Mouse (Mus musculus) forebrain, embryonic 13.5 days (tissue): Measurements from ENCODE around the gene Ptprd. TPM values are rescaled to one million over a fixed set of nuclear protein-coding genes. Genes with fewer than 3 reads are reported as not detected.

Experiments used
- ATAC-seq: fragments of 200-750 bp; cut with Nextera tagmentation; 2 replicates; pipeline ENCODE4 v1.8.0; 2017
- H3K27ac ChIP-seq: fragments of 300-500 bp; sonication (generic); 2 replicates; pipeline ENCODE4 v1.5.1; 2015; ENCODE audit warnings: inconsistent platforms, mild to moderate bottlenecking, moderate library complexity
- H3K27me3 ChIP-seq: fragments of 300-500 bp; sonication (generic); 2 replicates; pipeline ENCODE4 v1.6.1; 2015; ENCODE audit warnings: mild to moderate bottlenecking, inconsistent platforms
- H3K36me3 ChIP-seq: fragments of 300-500 bp; sonication (generic); 2 replicates; pipeline ENCODE4 v1.6.1; 2015; ENCODE audit warnings: mild to moderate bottlenecking, inconsistent platforms; ENCODE audit not compliant: poor library complexity, severe bottlenecking
- H3K4me1 ChIP-seq: fragments of 300-500 bp; sonication (generic); 2 replicates; pipeline ENCODE4 v1.6.1; 2015; ENCODE audit warnings: inconsistent platforms
- H3K4me2 ChIP-seq: fragments of 300-500 bp; sonication (generic); 2 replicates; pipeline ENCODE4 v1.6.1; 2015; ENCODE audit warnings: inconsistent platforms, mild to moderate bottlenecking, moderate library complexity
- H3K4me3 ChIP-seq: fragments of 300-500 bp; sonication (generic); 2 replicates; pipeline ENCODE4 v1.5.1; 2015; ENCODE audit warnings: mild to moderate bottlenecking, inconsistent platforms
- H3K9ac ChIP-seq: fragments of 300-500 bp; sonication (generic); 2 replicates; pipeline ENCODE4 v1.6.1; 2015; ENCODE audit warnings: mild to moderate bottlenecking, inconsistent platforms
- H3K9me3 ChIP-seq: fragments of 300-500 bp; sonication (generic); replicated peaks from 2 replicates; pipeline ENCODE4 v1.6.1; 2016; ENCODE audit warnings: inconsistent platforms
- WGBS: fragments of 180-500 bp; shearing (Covaris S2); methylation state at CpG from one replicate; pipeline ENCODE4 v1.1.7; 2015; 5-methylcytosine and 5-hydroxymethylcytosine counted together
- polyA plus RNA-seq: library from polyadenylated mRNA; unstranded; fragments of >200 nt; fragmentation: Nextera tagmentation; extraction: Ambion mirVana; gene quantifications from 2 replicates; pipeline ENCODE4 v1.2.1, GENCODE M21; 2015

The Ptprd gene
- polyA plus RNA-seq, 1 experiment from 2014 or later = 53.8 TPM

- no peaks in the 10 kb centered on the region for H3K36me3 ChIP-seq
- peak overlapping the region; percentile 21 for H3K4me2 ChIP-seq
- H3K9ac ChIP-seq = no peak overlapping the region; the same call in 1 of the 2 replicates
- H3K4me1 ChIP-seq = peaks cover 21% of the 10 kb centered on the region
- no peaks in the 10 kb centered on the region for H3K9me3 ChIP-seq
- peak overlapping the region; percentile 8 for H3K27ac ChIP-seq
- no peaks in the 10 kb centered on the region for H3K27me3 ChIP-seq
- no peak overlapping the region for H3K4me3 ChIP-seq
- peak; percentile 62 for ATAC-seq
- WGBS = 8% methylated on average over 5 of the region's 5 CpGs
Observed at GRCm38 (mm10) chr4:76239063-76239462, 1972.7 kb downstream of the Ptprd start.

- Histone ChIP-seq H3K4me1 (peaks cover 19% of the 10 kb centered on the region), H3K9me3 (no peaks in the 10 kb centered on the region), H3K4me3 (no peak overlapping the region), H3K4me2 (0 out of 2 replicates have a peak overlapping the region, but pooled peaks have one; percentile 21), H3K9ac (no peak overlapping the region), H3K27me3 (no peaks in the 10 kb centered on the region), H3K36me3 (no peaks in the 10 kb centered on the region), H3K27ac (peak overlapping the region; percentile 8)
- WGBS = 49% methylated on average over 5 of the region's 5 CpGs
- peak; percentile 31; the same call in 1 of the 2 replicates for ATAC-seq
Observed at GRCm38 (mm10) chr4:76238577-76238976, 1973.2 kb downstream of the Ptprd start.

- H3K27ac ChIP-seq = no peak overlapping the region
- H3K36me3 ChIP-seq = no peaks in the 10 kb centered on the region
- H3K4me1 ChIP-seq = peaks cover 19% of the 10 kb centered on the region
- no peak overlapping the region for H3K4me2 ChIP-seq
- no peak overlapping the region for H3K4me3 ChIP-seq
- H3K9ac ChIP-seq = no peak overlapping the region
- WGBS = 80% methylated on average over 1 of the region's 1 CpGs
- no peak for ATAC-seq
- no peaks in the 10 kb centered on the region for H3K27me3 ChIP-seq
- no peaks in the 10 kb centered on the region for H3K9me3 ChIP-seq
Observed at GRCm38 (mm10) chr4:76237827-76238226, 1973.9 kb downstream of the Ptprd start.

- 7% methylated on average over 3 of the region's 3 CpGs for WGBS
- H3K4me2 ChIP-seq = no peak overlapping the region
- no peak overlapping the region for H3K27ac ChIP-seq
- no peak overlapping the region for H3K9ac ChIP-seq
- peaks cover 7% of the 10 kb centered on the region for H3K4me1 ChIP-seq
- peak; percentile 75 for ATAC-seq
- no peaks in the 10 kb centered on the region for H3K36me3 ChIP-seq
- H3K4me3 ChIP-seq = no peak overlapping the region
- no peaks in the 10 kb centered on the region for H3K27me3 ChIP-seq
- H3K9me3 ChIP-seq = no peaks in the 10 kb centered on the region
Observed at GRCm38 (mm10) chr4:76223720-76224119, 1988.0 kb downstream of the Ptprd start.

- H3K4me2 ChIP-seq = no peak overlapping the region
- no peak overlapping the region for H3K9ac ChIP-seq
- no peaks in the 10 kb centered on the region for H3K27me3 ChIP-seq
- no peak overlapping the region for H3K4me3 ChIP-seq
- no peak for ATAC-seq
- H3K4me1 ChIP-seq = peaks cover 7% of the 10 kb centered on the region
- H3K27ac ChIP-seq = no peak overlapping the region
- WGBS = 49% methylated on average over 2 of the region's 2 CpGs
- no peaks in the 10 kb centered on the region for H3K36me3 ChIP-seq
- H3K9me3 ChIP-seq = no peaks in the 10 kb centered on the region
Observed at GRCm38 (mm10) chr4:76222520-76222919, 1989.2 kb downstream of the Ptprd start.

GRCm38 (mm10) chr4:76218065-76218464 lies 1993.7 kb downstream of the Ptprd start:
- Histone ChIP-seq H3K27me3 (no peaks in the 10 kb centered on the region), H3K4me2 (no peak overlapping the region), H3K4me1 (no peaks in the 10 kb centered on the region), H3K27ac (no peak overlapping the region), H3K4me3 (no peak overlapping the region), H3K36me3 (no peaks in the 10 kb centered on the region), H3K9me3 (no peaks in the 10 kb centered on the region), H3K9ac (no peak overlapping the region)
- WGBS = 92% methylated on average over 1 of the region's 1 CpGs
- no peak for ATAC-seq

- H3K4me2 ChIP-seq = no peak overlapping the region
- 92% methylated on average over 1 of the region's 1 CpGs for WGBS
- no peak for ATAC-seq
- no peaks in the 10 kb centered on the region for H3K4me1 ChIP-seq
- H3K9ac ChIP-seq = no peak overlapping the region
- H3K4me3 ChIP-seq = no peak overlapping the region
- H3K27me3 ChIP-seq = no peaks in the 10 kb centered on the region
- H3K36me3 ChIP-seq = no peaks in the 10 kb centered on the region
- no peaks in the 10 kb centered on the region for H3K9me3 ChIP-seq
- H3K27ac ChIP-seq = no peak overlapping the region
Observed at GRCm38 (mm10) chr4:76215141-76215540, 1996.6 kb downstream of the Ptprd start.

- Histone ChIP-seq H3K4me1 (peaks cover 6% of the 10 kb centered on the region; the same call in 1 of the 2 replicates), H3K9me3 (no peaks in the 10 kb centered on the region), H3K4me2 (no peak overlapping the region), H3K9ac (no peak overlapping the region), H3K4me3 (no peak overlapping the region), H3K27ac (no peak overlapping the region), H3K36me3 (no peaks in the 10 kb centered on the region), H3K27me3 (no peaks in the 10 kb centered on the region)
- no peak for ATAC-seq
- WGBS = 64% methylated on average over 1 of the region's 1 CpGs
Observed at GRCm38 (mm10) chr4:76199321-76199720, 2012.4 kb downstream of the Ptprd start.

GRCm38 (mm10) chr4:76194762-76195161 lies 2017.0 kb downstream of the Ptprd start:
- 85% methylated on average over 3 of the region's 3 CpGs for WGBS
- ATAC-seq = no peak
- Histone ChIP-seq H3K4me1 (peaks cover 6% of the 10 kb centered on the region; the same call in 1 of the 2 replicates), H3K9ac (no peak overlapping the region), H3K4me2 (no peak overlapping the region), H3K27ac (no peak overlapping the region), H3K27me3 (0 out of 2 replicates have a peak, but pooled peaks cover 4% of the 10 kb centered on the region), H3K4me3 (no peak overlapping the region), H3K9me3 (no peaks in the 10 kb centered on the region), H3K36me3 (no peaks in the 10 kb centered on the region)

GRCm38 (mm10) chr4:76193496-76193895 lies 2018.3 kb downstream of the Ptprd start:
- no peak for ATAC-seq
- Histone ChIP-seq H3K4me3 (no peak overlapping the region), H3K4me1 (peaks cover 6% of the 10 kb centered on the region; the same call in 1 of the 2 replicates), H3K36me3 (no peaks in the 10 kb centered on the region), H3K4me2 (no peak overlapping the region), H3K9ac (no peak overlapping the region), H3K9me3 (no peaks in the 10 kb centered on the region), H3K27me3 (0 out of 2 replicates have a peak, but pooled peaks cover 4% of the 10 kb centered on the region), H3K27ac (no peak overlapping the region)
- 87% methylated on average over 3 of the region's 3 CpGs for WGBS

- H3K4me2 ChIP-seq = no peak overlapping the region
Observed at GRCm38 (mm10) chr4:76192031-76192430, 2019.7 kb downstream of the Ptprd start.

GRCm38 (mm10) chr4:76190788-76191187 lies 2021.0 kb downstream of the Ptprd start:
- Histone ChIP-seq H3K4me1 (peaks cover 2% of the 10 kb centered on the region; the same call in 1 of the 2 replicates), H3K4me2 (no peak overlapping the region), H3K9ac (no peak overlapping the region), H3K4me3 (no peak overlapping the region), H3K27ac (no peak overlapping the region), H3K9me3 (no peaks in the 10 kb centered on the region), H3K27me3 (0 out of 2 replicates have a peak, but pooled peaks cover 4% of the 10 kb centered on the region), H3K36me3 (no peaks in the 10 kb centered on the region)
- WGBS = 2% methylated on average over 1 of the region's 1 CpGs
- no peak for ATAC-seq

More at GRCm38 (mm10) chr4:76192031-76192430, 2019.7 kb downstream of the Ptprd start:
- no peak overlapping the region for H3K4me3 ChIP-seq
- no peak overlapping the region for H3K27ac ChIP-seq
- H3K36me3 ChIP-seq = no peaks in the 10 kb centered on the region
- H3K9ac ChIP-seq = no peak overlapping the region
- no peaks in the 10 kb centered on the region for H3K9me3 ChIP-seq
- H3K27me3 ChIP-seq = 0 out of 2 replicates have a peak, but pooled peaks cover 4% of the 10 kb centered on the region
- no peak for ATAC-seq
- peaks cover 6% of the 10 kb centered on the region; the same call in 1 of the 2 replicates for H3K4me1 ChIP-seq
- 94% methylated on average over 1 of the region's 1 CpGs for WGBS

- Histone ChIP-seq H3K4me3 (no peak overlapping the region), H3K4me2 (no peak overlapping the region), H3K27ac (no peak overlapping the region), H3K27me3 (no peaks in the 10 kb centered on the region), H3K36me3 (no peaks in the 10 kb centered on the region), H3K4me1 (no peaks in the 10 kb centered on the region), H3K9me3 (no peaks in the 10 kb centered on the region), H3K9ac (no peak overlapping the region)
- ATAC-seq = no peak
- 92% methylated on average over 3 of the region's 3 CpGs for WGBS
Observed at GRCm38 (mm10) chr4:76183095-76183494, 2028.7 kb downstream of the Ptprd start.
